Mouse (Mus musculus): Measurements from ENCODE around the gene Klk11. TPM values are rescaled to one million over a fixed set of nuclear protein-coding genes. Genes with fewer than 3 reads are reported as not detected.

Gene Klk11
- total RNA-seq, 2 experiments from 2014 or later = not detected

DNA sequence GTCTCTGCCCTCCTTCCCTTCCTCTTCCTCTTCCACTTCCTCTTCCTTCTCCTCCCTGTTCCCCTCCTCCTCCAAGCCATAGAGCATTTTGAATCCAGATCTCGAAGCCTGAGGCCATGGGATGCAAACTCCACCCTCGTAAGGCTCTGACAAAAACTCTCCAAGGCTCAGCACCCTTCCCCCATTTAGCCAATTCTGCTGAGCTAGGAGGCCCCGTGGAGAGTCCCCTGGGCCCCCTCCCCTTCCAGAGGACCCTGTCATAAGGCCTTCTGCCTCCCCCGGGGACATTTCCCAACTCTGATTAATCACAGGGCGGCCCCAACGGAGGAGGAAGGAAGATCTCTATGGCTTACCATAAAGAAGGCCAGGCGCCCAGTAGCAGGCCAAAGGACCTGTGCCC is 17.2 kb downstream of the Klk11 start, which contains the start of gene Klk9:
Klk9 (plus strand) TSS at position 301 of the 400 bp plus-strand sequence.
- DNase-seq (ENCODE audit: low spot score in 2 of 2) = no peak

GRCm38 (mm10) chr7:43796355-43796754 is 22.0 kb downstream of the Klk11 start:
- no peak for DNase-seq (ENCODE audit: low spot score in 2 of 2)

DNA sequence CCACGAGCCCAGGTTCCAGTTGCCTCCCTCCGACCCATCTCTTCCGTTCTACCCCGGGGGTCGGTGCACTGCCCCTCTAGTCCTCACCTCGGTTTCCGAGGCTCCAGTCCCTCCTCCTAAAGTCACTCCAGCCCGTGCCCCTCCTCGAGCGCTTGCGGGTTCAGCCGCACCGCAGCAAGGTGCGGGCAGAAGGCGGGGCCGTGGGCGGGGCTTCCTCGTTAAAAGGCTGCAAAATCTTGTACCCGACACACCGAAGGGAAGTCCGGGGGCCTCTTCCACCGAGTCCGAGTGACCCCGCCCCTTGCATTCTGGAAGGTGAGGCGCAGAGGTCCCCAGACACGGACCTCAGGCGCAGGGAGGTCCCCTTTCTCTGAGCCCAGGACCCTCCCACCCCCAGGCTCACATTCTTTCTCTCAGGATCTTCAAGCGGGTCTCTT is 22.9 kb downstream of the Klk11 start, which contains the start of gene Klk8:
Klk8 (plus strand) TSS at position 245 of the 437 bp plus-strand sequence.
- DNase-seq (ENCODE audit: low spot score in 2 of 2) = no peak

GRCm38 (mm10) chr7:43797844-43798462 is 23.5 kb downstream of the Klk11 start:
- DNase-seq (ENCODE audit: low spot score in 2 of 2) = no peak

DNA sequence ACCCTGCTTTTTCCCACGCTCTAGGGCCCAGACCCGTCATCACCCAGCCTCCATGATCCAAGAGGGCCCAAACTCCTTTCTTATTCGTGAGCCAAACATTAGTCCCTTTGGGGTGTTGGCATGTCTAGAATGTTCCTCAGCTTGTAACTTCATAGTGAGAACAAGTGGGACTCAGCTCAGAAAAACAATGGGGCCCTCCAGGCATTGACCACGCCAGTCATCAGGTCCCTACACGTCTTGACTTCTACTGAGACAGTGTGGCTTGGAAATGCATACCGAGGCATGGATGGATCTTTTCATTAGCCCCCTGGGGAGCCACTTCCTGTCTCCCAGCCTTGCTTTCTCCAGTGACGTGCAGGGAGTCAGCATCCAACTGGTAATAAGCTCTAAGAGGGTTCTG is 25.5 kb downstream of the Klk11 start:
- DNase-seq (ENCODE audit: low spot score in 2 of 2) = no peak

DNA sequence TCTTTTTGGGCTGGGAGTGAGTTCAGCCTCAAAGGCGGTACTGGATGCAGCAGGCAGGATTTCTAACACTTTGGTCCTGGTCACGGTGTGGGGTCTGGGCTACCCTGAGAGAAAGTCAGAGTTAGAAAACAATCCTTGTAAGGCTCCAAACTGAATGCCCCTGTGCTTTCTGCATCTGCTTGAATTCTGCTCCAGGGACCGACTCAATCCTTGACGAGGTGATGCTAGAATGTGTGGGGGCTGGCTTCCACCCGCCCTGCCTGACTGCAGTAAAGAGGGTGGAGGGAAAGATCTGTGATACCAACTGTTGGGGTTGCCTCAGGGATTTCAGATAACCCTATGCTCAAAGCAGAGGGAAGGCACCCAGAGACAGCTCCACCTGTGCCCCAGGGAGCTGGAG is 36.6 kb downstream of the Klk11 start, which contains the start of gene Klk7:
Klk7 (plus strand) TSS at position 301 of the 400 bp plus-strand sequence.
- no peak for DNase-seq (ENCODE audit: low spot score in 2 of 2)

DNA sequence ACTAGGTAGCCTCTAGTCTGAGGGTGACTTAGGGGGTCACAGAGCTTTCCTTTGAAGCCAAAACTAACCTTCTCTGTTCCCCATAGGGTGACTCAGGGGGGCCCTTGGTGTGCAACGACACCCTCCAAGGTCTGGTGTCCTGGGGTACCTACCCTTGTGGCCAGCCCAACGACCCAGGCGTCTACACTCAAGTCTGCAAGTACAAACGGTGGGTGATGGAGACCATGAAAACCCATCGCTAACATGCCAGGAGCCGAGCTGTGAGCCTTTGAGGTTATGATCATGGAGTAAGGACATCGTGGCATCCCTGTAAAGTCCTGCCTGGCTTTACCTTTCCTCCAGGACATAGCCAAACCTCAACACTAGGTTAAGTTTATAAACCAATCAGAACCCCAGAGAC is 40.8 kb downstream of the Klk11 start:
- DNase-seq (ENCODE audit: low spot score in 2 of 2) = no peak

DNA sequence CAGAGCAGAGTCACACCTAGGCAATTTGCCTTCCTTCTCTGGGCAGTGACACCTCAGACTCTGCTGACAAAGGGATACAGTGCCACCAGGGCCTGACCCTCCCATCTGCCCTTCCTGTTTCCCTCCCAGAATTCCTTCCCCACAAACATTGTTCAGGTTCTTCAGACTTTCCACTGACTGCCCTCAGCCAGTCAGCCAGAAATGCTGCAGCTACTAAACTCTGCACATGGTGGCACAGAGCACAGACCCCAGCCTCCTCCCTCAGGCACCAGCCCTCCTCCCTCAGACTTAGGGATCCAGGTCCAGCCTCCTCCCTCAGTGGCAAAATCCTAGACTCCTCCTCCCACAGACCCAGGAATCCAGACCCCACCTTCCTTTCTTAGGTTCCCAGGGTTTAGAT is 42.3 kb downstream of the Klk11 start:
- DNase-seq (ENCODE audit: low spot score in 2 of 2) = no peak

- no peak for DNase-seq (ENCODE audit: low spot score in 2 of 2)
Measured at GRCm38 (mm10) chr7:43821581-43821980, 47.2 kb downstream of the Klk11 start.

DNA sequence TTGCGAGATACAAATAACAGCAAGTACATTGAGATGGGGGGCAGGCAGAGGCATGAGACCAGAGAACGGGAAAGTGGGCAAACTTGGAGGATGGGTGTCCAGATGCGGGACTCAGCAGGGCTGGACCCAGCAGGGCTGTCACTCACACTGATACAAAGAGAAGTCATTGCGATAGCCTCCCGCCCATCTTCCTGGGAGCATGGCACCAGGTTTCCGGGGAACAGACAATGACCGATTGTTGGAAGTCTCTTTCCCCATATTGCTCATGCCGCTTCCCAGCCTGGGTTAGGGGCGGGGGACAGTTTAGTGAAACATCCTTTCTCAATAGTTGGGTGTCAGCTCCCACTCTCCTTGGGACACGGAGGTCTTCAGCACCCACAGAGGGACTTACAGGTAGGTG is 49.8 kb downstream of the Klk11 start, which contains the start of gene Klk6:
Klk6 (plus strand) TSS at position 301 of the 400 bp plus-strand sequence.
- DNase-seq (ENCODE audit: low spot score in 2 of 2) = no peak

GRCm38 (mm10) chr7:43826056-43826455 is 51.7 kb downstream of the Klk11 start:
- DNase-seq (ENCODE audit: low spot score in 2 of 2) = no peak

DNA sequence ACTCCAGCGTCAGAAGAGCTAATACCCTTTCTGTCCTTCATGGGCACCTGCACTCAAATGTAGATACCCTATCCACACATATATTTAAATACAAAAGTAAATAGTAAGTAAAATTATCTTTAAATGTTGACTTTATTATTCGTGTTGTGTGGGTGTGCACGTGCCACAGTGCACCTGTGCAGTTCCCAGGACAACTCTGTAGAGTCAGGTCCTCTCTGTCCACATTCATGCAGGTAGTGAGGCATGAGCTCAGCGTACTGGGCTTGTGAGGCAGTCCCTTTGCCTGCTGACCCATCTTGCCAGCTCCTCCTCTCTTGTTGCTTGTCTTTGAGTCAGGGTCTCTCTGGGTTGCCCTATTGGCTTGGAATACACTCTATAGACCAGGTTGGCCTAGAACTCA is 53.3 kb downstream of the Klk11 start:
- DNase-seq (ENCODE audit: low spot score in 2 of 2) = no peak

Other genes with a start within 250 kb of the Klk11 start
- 1 to 10 TPM; 3.3 to 5.4 TPM for gene Cd33, start 230.2 kb upstream of the Klk11 start, total RNA-seq (2021)
- gene Zfp658, start 212.3 kb upstream of the Klk11 start, total RNA-seq (2021) = 1 to 10 TPM; 2.2 TPM
- 10 to 100 TPM; 15.3 to 17.6 TPM for gene Zfp719, start 195.0 kb upstream of the Klk11 start, total RNA-seq (2021)
- under 1 TPM in 1 of 2 experiments, not detected in 1; 0.13 TPM for gene Zfp819, start 167.4 kb upstream of the Klk11 start, total RNA-seq (2021)
- gene Ceacam18, start 139.9 kb upstream of the Klk11 start, total RNA-seq (2021) = not detected
- 1 to 10 TPM; 3.4 to 3.6 TPM for gene Siglece, start 114.4 kb upstream of the Klk11 start, total RNA-seq (2021)
- 10 to 100 TPM; 10.9 to 13.9 TPM for gene Ctu1, start 102.6 kb upstream of the Klk11 start, total RNA-seq (2021)
- not detected for gene Klk14, start 84.2 kb upstream of the Klk11 start, total RNA-seq (2021)
- gene Klk13, start 62.0 kb upstream of the Klk11 start, total RNA-seq (2021) = under 1 TPM in 1 of 2 experiments, not detected in 1; 0.45 TPM
- gene Klk12, start 5.7 kb upstream of the Klk11 start, total RNA-seq (2021) = not detected
- under 1 TPM; 0.36 to 0.86 TPM for gene Klk10, start 6.4 kb downstream of the Klk11 start, total RNA-seq (2021)
- gene Klk9, start 17.3 kb downstream of the Klk11 start, total RNA-seq (2021) = not detected
- 1 to 10 TPM; 2.9 to 4.9 TPM for gene Klk8, start 23.0 kb downstream of the Klk11 start, total RNA-seq (2021)
- gene Klk7, start 36.7 kb downstream of the Klk11 start, total RNA-seq (2021) = not detected
- not detected for gene Klk6, start 49.9 kb downstream of the Klk11 start, total RNA-seq (2021)
- not detected for gene Klk5, start 67.4 kb downstream of the Klk11 start, total RNA-seq (2021)
- not detected for gene Klk4, start 106.6 kb downstream of the Klk11 start, total RNA-seq (2021)
- gene Klk15, start 159.1 kb downstream of the Klk11 start, total RNA-seq (2021) = not detected
- not detected for gene Klk1b8, start 176.1 kb downstream of the Klk11 start, total RNA-seq (2021)
- gene Klk1b1, start 192.1 kb downstream of the Klk11 start, total RNA-seq (2021) = not detected
- not detected for gene Klk1b9, start 201.5 kb downstream of the Klk11 start, total RNA-seq (2021)
- gene Klk1b11, start 221.3 kb downstream of the Klk11 start, total RNA-seq (2021) = not detected
- not detected for gene Klk1b26, start 237.6 kb downstream of the Klk11 start, total RNA-seq (2021)

Data from adrenal gland, adult 18-20 months (tissue).